ENCODE assay signal across 10 mouse cellular contexts in genomic region chr16:28841102-28841501, GRCm38 (mm10).
DNase-seq lines count a peak whose midpoint lies in the region; ATAC-seq lines count a peak whose summit lies in the region.
"Had no signal": no experiment of that assay in that cellular context is flagged by ENCODE, and none has a peak within 500 bp of the region (broad histone marks: within the 10 kb centered on the region; RNA-seq: fewer than 3 reads in every experiment).

No protein-coding gene starts in this region.

- peaks cover 14% of the 10 kb centered on the region; the same call in 1 of the 2 replicates for H3K27me3 ChIP-seq in forebrain, embryonic 15.5 days

- peak; percentile 50 for ATAC-seq in forebrain, embryonic 15.5 days (replicated peaks)
- ATAC-seq in erythroblast, adult 5-6 weeks (replicated peaks; ENCODE audit: low FRiP score, poor library complexity, severe bottlenecking) = no peak

- H3K4me1 ChIP-seq in forebrain, embryonic 15.5 days = peaks cover 17% of the 10 kb centered on the region
- H3K4me1 ChIP-seq: megakaryocyte, embryonic 14.5 days had no signal

- intact Hi-C loops in left cerebral cortex, postnatal 4 days (cut with DNase I) = loop anchor here (2.0 to 10.0 kb wide), 4 partner anchors 88 to 736 kb away; partner anchors contain the start of genes Mb21d2 and Opa1
- intact Hi-C loops in left cerebral cortex, postnatal 14 days (cut with DNase I) = loop anchor here (5.0 to 10.0 kb wide), 4 partner anchors 86 to 721 kb away; partner anchors contain the start of gene Mb21d2

- H3K4me2 ChIP-seq in forebrain, embryonic 15.5 days (replicated peaks) = no peak overlapping the region; the same call in 1 of the 2 replicates

- H3K27ac ChIP-seq in forebrain, embryonic 15.5 days (replicated peaks) = no peak overlapping the region

- no peak overlapping the region for H3K9ac ChIP-seq in forebrain, embryonic 15.5 days (replicated peaks)

- no peak overlapping the region for H3K4me3 ChIP-seq in forebrain, embryonic 15.5 days
- H3K4me3 ChIP-seq: erythroblast, embryonic 14.5 days; megakaryocyte, embryonic 14.5 days had no signal

- H3K36me3 ChIP-seq in forebrain, embryonic 15.5 days = no peaks in the 10 kb centered on the region

- WGBS in forebrain, embryonic 15.5 days = 6% methylated on average over 11 of the region's 11 CpGs

- H3K9me3 ChIP-seq in forebrain, embryonic 15.5 days = no peaks in the 10 kb centered on the region

- peak; percentile 74 for DNase-seq in left cerebral cortex, postnatal 4 days
- DNase-seq in left cerebral cortex, postnatal 14 days (ENCODE audit: low spot score in 2 of 2) = no peak
- peak; percentile 42 to 59 for DNase-seq in kidney, postnatal 4 days
- peak; percentile 90 for DNase-seq in retina, embryonic 14.5 days (ENCODE audit: low spot score)
- no peak for DNase-seq in adrenal gland, adult 2 months
- DNase-seq in natural killer cell, adult 2 months (ENCODE audit: low spot score in 2 of 2) = no peak

Comparison
In these comparisons a context has a peak if more than half of its experiments do, and no peak if none do; other contexts are left out.
1. DNase-seq: peak in left cerebral cortex, postnatal 4 days (single experiment), kidney, postnatal 4 days (2 of 2) and retina, embryonic 14.5 days (single experiment); none in left cerebral cortex, postnatal 14 days (0 of 2), adrenal gland, adult 2 months (single experiment) and natural killer cell, adult 2 months (0 of 2).